Mouse (Mus musculus) small intestine, adult 2 months (tissue): ENCODE results near the gene Tbxas1.

Source experiments
- CTCF ChIP-seq: fragments of 200-500 bp; IDR thresholded peaks from 2 replicates; pipeline ENCODE4 v1.5.1; 2012; ENCODE audit warnings: low read depth, mild to moderate bottlenecking, control low read depth, inconsistent platforms, low read length, moderate library complexity, mixed read lengths; ENCODE audit not compliant: insufficient replicate concordance, insufficient read length; ENCODE audit errors: extremely low read depth
- POLR2A ChIP-seq: fragments of 200-500 bp; IDR thresholded peaks from 2 replicates; pipeline ENCODE4 v1.6.1; 2012; ENCODE audit warnings: low read depth, mild to moderate bottlenecking, control low read depth, inconsistent platforms, low read length, moderate library complexity

- no peak for TF ChIP-seq CTCF
- no peak for TF ChIP-seq POLR2A
These were observed 9.3 kb downstream of the Tbxas1 start for GRCm38 (mm10) chr6:38884482-38884881.
